Mouse (Mus musculus): ENCODE data around the gene Robo1. TPM values are rescaled to one million over a fixed set of nuclear protein-coding genes. Genes with fewer than 3 reads are reported as not detected.
A peak's percentile ranks its signal among the peaks of the same experiment; 100 is the strongest.

Robo1 gene
- total RNA-seq, 4 experiments from 2014 or later, result 0.76 to 1.6 (median 1.1) TPM

DNA sequence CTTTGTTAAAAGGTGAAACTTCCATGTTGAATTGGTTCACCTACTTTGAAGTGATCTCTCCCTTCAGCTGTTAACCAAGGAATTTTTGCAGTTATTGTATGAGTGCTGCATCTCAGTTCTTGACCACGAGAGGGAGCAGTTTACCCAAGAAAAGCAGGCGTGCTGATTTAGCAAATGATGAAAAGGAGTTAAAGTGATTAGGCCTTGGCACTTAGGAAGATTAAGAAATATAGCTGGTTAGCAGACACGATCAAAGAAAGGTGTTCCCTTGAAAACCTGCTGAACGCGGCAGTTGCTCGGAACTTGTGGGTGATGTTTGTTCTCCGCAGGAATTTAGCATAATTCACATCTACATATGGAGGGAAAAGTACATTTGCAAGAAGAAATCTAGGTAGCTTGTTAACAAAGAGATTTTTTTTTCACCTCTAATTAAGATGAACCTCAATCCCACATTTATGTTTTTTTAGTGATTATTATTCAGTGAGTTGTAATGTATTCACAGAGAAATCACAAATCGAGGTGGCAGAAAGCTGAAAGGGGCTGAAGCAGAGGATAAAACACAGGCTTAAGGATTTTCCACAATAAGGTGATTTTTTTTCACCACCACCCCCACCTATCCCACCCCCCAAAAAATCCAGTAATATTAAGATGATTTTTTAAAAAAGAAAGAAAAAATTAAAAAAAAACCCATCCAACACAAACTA, 687.3 kb downstream of the Robo1 start:
- no peak for DNase-seq (ENCODE audit: low spot score in 2 of 2)

DNA sequence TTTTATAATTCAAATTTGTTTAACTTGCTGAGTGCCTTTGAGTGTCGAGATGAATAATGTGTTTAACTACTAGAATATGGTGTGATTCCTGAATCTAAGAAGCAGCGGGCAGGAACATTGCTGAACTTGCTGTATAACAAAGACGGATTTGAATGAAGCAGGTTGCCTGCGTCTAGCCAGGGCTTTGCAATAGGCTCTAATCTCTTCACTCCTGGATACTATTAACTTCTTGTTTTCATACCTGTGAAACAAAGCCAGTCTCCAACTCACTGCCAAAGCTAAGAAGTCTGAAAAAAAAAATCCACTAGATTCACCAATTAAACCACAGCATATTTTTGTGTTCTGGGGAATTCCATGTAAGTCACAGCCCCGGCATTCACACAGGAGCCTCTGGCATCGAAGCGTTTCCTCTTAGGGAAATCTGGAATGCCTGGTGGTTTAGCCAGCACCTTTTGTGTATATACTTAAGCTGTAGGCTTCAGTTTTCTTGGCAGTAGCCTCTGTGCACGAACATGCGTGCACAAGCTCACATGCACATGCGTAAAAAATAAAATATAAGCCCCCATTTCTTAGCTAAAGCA, 687.9 kb downstream of the Robo1 start:
- no peak for DNase-seq (ENCODE audit: low spot score in 2 of 2)

DNA sequence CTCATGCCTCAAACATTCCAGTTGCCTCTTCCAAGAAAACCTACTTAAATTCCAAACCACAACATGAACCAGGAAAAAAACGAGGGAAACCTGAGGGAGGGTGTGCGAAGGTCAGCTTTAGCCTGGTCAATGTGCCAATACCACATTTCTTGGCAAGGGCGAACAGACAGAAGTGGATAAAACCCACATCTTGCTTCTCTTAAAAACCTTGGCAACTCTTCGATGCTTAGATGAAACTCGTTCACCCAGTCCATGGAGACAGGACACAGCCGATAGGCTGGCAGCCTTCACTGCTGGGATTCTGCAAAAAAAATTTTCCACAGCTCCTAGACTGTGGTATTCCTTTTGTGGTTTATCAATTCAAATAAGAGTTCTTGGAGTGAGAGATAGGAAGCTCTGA, 690.6 kb downstream of the Robo1 start:
- DNase-seq (ENCODE audit: low spot score in 2 of 2), result no peak

DNA sequence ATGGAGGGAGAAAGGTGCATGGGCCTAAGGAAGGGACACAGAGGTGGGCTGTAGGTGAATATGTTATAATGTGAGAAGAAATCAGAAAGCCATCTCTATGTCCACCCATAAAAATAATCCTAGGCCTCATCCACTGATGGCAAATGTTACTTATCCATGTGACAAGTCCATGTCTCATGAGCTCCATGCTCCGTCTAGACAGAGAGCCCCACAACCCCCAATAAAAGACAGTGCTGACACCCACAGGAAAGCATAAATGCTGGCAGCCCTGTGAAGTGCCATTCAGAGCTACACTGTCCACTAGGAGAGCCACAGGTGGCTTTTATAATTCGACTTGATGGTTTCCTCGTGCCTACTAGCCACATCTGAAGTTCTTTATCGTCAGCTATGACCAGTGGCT, 694.6 kb downstream of the Robo1 start:
- DNase-seq (ENCODE audit: low spot score in 2 of 2), result no peak

DNA sequence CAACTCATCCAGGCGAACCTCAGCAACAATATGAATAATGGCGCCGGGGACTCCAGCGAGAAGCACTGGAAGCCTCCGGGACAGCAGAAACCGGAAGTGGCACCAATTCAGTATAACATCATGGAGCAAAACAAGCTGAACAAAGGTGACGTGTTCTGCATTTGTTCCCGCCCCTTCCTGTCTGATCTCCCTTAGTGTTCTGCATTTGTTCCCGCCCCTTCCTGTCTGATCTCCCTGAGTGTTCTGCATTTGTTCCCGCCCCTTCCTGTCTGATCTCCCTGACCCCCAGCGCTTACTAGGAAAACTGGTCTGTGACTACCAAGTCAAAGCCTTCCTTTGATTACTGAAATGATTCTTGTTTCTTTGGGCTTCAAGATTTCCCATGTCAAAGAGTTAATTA, 696.5 kb downstream of the Robo1 start:
- DNase-seq (ENCODE audit: low spot score in 2 of 2), result no peak

DNA sequence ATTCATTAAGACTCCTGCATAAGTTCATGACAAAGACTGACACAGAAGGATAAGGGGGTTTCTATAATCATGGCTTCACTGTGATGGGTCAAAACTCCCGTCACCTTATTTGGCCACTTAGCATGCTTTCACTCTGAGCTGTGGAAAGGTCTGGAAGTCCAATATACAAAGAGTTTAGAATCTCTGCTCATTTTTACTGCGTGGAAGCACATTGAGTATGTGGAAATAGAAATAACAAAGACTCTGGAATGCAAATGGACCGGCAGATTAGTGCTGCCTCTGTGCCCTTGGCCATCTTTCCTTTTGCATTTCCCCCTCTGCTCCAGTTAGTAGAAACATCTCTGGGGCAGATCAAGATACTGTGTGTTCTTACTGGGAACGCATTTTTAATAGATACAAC, 697.7 kb downstream of the Robo1 start:
- no peak for DNase-seq (ENCODE audit: low spot score in 2 of 2)

DNA sequence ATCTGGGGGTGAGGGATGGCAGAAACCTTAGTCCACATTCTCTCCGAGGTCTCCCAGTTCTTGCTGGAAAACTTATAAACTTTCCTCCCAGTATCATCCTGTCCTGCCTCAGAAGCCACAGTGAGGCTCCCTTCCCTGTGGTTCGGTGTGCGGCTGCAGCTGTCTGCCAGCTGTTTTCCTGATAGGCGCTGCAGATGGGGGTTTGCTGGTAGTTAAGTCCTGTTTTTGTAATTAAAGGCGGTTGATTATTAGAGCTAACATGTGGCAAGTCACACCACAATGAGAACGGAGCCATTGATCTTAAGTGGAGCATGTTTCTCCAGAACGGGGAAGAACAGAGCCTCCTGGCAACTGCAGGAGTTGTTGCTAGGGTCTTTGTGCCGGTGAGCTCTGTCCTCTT, 699.3 kb downstream of the Robo1 start:
- DNase-seq (ENCODE audit: low spot score in 2 of 2), result no peak

DNA sequence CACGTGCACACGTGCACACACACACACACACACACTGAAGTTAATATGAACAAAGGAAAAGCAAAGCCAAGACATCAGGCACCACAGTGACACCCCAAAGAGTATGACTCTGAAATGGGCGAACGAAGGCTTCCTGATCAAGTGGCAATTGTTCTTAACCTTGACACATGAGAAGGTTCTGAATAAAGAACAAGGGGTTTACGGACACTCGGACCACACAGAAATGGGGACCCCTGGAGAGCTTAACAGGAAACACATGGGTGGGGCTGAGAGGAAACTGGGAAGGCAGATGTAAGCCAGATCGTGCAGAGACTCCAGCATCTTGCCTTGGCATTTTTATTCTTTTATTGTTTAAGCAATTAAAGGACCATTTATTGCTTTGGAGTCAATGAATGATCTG, 703.2 kb downstream of the Robo1 start:
- no peak for DNase-seq (ENCODE audit: low spot score in 2 of 2)

DNA sequence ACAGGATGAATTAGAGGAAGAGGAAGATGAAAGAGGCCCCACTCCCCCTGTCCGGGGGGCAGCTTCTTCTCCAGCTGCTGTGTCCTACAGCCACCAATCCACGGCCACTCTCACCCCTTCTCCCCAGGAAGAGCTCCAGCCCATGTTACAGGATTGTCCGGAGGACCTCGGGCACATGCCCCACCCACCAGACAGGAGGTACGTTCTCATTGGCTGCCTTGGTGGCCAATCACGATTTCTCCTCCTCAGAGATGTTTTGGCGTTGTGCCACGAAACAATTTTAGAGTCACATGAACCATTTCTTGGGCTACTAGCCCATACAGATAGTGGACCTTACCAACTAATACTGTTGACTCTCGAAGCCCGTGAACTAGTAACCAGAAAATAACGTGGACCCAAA, 704.8 kb downstream of the Robo1 start:
- DNase-seq (ENCODE audit: low spot score in 2 of 2), result no peak

DNA sequence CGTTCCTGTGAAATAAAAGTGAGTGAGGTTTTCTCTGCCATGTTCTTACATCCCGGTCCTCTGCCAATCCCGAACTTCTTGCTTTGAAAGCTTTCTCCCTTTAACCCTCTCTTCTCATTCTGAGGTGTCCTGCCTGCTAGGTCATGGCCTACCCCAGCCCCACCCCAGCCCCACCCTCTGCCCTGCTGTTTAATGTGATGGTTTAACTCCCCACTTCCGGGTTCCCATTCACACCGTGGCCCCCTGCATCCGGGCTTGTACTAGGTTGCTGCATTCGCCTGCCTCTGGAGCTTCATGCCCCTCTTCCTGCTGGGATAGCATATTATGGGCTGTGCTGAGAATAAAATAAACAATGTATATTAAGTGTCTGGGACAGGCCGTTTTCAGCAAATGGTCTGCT, 706.4 kb downstream of the Robo1 start:
- no peak for DNase-seq (ENCODE audit: low spot score in 2 of 2)

DNA sequence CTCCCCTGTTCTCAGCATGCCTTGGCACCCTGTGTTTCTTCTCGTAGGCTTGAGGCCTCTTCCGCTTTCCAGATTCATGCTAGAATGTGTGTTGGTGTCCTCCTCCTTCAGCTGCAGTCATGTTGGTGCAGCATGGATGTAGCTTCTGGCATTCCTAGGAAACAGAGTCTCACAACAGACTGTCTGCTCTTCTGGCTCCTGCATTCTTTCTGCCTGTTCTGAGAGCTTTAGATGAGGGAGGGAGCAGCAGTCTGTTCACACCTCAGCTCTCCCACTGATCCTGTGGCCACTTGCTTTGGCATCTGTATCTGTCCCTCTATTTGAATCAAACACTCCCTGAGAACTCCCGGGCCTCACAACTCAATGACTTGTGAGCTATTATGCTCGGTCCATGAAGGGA, 707.9 kb downstream of the Robo1 start:
- no peak for DNase-seq (ENCODE audit: low spot score in 2 of 2)

DNA sequence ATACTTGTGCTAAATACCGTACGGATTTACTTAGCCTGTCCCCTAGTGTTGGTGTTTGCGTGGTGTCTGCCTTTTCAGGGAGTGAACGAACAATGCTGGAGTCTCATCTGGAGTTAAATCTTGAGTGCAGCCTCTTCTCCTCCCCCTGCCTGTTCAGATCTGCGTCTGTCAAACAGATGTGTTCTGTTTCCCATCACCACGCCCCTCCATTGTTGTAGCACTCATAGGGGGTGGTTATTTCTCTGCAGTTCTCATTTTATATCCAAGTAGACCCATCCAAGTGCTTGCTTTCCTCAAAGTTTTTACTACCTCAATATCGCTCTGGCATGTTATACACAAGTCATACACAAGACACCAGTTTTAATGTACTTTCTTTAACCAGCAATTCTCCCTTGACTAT, 708.7 kb downstream of the Robo1 start:
- DNase-seq (ENCODE audit: low spot score in 2 of 2), result no peak

DNA sequence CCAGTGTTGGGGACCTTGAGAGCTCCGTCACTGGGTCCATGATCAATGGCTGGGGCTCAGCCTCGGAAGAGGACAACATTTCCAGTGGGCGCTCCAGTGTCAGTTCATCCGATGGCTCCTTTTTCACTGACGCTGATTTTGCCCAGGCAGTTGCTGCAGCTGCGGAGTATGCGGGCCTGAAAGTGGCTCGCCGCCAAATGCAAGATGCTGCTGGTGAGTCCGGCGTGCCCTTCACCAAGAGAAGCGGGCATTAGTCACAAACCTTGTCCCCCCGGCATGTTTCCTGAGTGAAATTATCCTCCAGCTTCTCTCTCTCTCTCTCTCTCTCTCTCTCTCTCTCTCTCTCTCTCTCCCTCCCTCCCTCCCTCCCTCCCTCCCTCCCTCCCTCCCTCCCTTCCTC, 716.2 kb downstream of the Robo1 start:
- DNase-seq (ENCODE audit: low spot score in 2 of 2), result no peak

DNA sequence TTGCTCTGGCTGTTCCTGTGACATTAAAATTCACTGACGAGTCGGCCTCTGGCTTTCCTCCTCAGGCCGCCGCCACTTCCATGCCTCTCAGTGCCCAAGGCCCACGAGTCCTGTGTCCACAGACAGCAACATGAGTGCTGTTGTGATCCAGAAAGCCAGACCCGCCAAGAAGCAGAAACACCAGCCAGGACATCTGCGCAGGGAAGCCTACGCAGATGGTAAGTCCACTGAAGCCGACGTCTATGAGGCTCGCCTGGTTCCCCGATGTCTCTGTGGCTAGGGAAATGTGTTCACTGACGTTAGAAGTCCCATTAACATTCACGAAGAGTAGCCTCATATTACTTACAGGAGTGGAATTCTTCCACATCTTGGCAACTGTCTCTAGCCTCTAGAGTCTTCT, 719.6 kb downstream of the Robo1 start:
- peak; percentile 10 to 24 for DNase-seq (ENCODE audit: low spot score in 2 of 2)

DNA sequence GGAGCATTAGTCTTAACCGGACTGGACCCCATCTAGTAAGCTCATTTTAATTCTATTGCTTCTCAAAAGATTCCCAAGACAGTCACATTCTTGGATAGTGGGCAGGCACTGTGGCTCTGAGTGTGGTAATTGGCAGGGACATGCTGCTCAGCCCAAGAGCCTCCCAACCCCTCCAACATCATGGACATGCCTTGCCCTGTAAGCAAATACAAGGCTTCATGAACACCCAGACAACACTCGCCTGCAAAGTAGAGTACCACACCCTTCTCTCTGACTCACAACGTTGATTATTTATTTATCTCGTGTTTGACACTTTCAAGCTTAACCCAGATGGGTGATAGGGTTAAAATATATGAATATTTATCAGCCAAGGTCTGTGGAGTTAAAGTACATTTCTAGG, 722.9 kb downstream of the Robo1 start:
- no peak for DNase-seq (ENCODE audit: low spot score in 2 of 2)

DNA sequence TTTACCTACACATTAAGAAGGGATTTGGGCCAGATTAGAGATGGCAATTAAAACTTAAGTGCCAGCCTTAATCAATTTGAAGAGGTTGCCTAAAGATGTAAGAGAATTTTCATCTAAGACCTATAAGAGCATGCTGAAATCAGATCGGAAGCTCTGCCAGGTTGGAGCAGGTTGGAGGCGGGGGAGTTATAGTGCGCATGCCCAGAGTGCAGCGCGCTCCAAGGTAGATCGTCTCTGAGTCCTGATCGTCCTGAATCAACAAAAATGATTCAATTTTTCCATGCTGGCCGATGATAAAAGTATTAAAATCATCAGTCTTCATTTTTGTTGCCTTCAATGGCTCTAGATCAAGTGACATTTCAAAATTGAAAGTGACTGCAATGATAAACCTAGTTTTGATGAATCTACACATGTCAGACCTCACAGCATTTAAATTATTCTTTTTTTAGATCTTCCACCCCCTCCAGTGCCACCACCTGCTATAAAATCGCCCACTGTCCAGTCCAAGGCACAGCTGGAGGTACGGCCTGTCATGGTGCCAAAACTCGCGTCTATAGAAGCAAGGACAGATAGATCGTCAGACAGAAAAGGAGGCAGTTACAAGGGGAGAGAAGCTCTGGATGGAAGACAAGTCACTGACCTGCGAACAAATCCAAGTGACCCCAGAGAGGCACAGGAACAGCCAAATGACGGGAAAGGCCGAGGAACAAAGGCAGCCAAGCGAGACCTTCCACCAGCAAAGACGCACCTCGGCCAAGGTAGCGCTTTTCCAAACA, 727.3 kb downstream of the Robo1 start:
- no peak for DNase-seq (ENCODE audit: low spot score in 2 of 2)

DNA sequence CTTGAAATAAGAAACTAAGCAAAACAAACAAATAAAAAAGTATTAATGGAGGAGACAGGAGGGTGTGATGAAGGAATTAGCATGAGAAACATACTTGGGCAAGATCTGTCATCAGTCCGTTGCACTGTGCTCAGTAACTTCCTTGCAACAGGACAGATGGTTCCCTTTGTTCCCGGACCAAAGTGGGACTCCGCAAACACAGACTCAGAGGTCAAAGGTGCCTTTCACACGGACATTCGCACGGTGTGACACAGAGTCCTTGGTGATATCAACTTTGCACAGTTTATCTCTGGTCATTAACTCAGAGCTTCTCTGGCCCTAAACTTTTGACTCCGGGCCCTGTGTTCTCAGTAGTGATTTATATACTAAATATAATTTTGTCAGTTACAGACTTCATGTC, 730.4 kb downstream of the Robo1 start:
- no peak for DNase-seq (ENCODE audit: low spot score in 2 of 2)

DNA sequence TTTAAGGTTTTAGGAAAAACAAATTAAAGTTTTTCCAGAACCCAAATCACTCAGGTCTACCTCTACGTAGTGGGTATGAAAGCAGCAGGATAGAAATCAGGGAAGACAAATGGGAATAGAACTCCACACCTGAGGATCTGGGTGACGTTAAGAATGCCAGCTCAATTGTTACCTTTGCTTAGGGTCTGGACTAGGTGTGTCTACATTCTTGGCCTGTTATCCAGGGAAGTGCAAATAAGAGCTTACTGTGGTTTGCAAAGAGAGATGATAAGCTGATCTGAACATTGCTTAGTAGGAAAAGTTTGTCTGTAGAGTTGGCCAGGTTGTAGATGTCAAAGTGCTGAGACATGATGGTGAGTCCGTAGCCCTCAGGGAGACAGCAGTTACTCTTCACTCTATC, 754.4 kb downstream of the Robo1 start:
- DNase-seq (ENCODE audit: low spot score in 2 of 2), result no peak

DNA sequence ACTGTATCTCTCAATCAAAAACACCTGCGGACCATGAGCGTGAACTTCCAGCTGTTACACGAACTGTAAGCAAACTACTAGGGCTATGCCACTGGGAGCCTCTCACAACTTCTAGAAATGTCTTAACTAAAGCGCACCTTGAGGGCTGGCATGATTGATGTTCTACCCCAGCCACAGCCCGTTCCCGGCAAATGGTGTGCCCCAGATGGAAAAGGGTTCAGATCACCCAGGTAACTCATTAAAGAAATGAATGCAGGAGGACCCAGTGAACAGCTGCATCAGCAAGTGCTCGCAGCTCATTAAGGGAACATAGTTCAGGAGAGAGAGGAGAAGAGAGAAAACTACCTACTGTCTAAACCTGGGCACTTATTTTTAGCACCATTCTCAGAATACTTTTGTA, 759.7 kb downstream of the Robo1 start:
- DNase-seq (ENCODE audit: low spot score in 2 of 2), result no peak

DNA sequence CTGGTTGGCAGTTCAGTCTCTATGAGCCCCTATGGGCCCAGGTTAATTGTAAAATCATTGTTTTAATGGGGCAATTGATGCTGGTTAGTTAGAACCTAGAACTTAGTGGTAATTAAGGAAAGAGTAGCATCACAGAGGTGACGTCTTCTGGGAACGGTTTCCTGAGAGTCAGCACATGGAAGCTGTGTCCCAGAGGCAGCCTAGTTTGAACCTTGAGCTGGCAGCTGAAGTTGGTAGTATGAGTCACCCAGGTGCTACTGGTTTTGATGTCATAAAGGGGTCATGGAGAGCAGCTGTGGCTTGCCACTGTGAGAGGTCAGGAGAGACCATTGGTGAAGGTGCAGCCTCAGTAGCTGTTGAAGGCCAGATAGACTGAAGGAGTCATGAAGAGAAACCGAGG, 763.9 kb downstream of the Robo1 start:
- DNase-seq (ENCODE audit: low spot score in 2 of 2), result no peak

DNA sequence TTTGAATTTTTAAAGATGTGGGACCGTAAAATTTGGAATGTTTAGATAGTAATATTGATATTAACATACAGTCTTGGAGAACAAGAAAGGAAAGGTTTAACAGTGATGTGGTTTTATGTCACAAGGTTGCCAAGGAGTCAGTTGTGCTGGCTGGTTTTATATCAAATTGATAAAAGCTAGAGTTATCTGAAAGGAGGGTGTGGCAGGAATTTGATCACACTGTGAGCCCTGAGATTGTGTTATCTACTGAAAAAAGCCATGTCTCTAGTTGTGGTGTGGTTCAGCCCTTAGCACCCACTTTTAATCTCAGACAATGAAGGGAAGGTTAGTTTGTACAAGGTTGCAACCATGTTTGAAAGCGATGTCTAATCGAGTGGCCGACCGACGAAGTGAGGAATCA, 764.8 kb downstream of the Robo1 start:
- DNase-seq (ENCODE audit: low spot score in 2 of 2), result no peak

DNA sequence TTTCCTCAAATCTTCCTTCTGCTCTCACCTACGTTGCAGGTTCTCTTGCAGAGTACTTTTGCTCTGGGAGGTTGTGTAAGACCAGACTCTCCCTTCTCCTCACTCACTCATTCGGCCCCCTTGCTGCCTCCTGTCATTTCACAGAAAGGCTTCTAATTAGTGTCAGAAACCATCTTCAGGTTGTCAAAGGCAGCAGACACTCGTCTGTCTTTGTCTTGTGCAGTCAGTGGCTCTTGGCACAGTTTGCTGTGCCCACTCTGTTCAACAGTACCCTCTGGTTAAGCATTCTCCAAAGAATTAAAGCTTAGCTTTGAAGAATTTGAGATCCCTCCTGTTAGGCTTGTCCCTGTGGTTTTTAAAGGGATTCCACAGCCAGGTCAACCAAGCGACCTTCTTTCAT, 774.3 kb downstream of the Robo1 start:
- no peak for DNase-seq (ENCODE audit: low spot score in 2 of 2)

DNA sequence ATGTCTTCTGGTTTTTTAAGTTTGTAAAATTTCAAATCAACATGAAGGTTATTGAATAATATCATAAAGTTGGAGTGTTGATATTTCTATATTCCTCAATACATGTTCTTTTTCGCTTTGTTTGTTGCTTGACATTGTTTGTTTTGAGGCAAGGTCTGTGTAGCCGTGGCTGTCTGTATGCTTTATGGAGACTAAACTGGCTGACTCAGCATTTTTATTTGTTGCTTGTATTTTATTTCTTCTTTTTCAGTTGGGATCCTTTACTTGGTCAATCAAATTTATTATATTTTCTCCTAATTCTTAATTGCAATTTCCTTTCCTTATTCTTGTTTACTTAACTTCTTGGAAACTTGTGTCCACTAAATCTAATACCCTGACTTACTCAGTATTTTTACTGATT, 775.0 kb downstream of the Robo1 start:
- DNase-seq (ENCODE audit: low spot score in 2 of 2), result no peak

All from gastrocnemius, adult 8-10 months (tissue).